Mouse (Mus musculus) MN1 (cell line): ENCODE results near the gene Kir3dl2.
"Not testable (repeated sequence)": the region's sequence is repeated elsewhere in the genome, so short reads cannot be mapped to it uniquely, and the experiment has no call there.

Source experiments
- DNase-seq: peaks from one replicate; pipeline ENCODE4 v3.0.0-alpha.2; 2016; ENCODE audit warnings: low spot score

Kir3dl2 gene

GRCm38 (mm10) chrX:136543956-136544355 is at the start of gene Kir3dl2:
Gene Kir3dl2 (minus strand): TSS chrX:136544056.
- not testable (repeated sequence) for DNase-seq

DNA sequence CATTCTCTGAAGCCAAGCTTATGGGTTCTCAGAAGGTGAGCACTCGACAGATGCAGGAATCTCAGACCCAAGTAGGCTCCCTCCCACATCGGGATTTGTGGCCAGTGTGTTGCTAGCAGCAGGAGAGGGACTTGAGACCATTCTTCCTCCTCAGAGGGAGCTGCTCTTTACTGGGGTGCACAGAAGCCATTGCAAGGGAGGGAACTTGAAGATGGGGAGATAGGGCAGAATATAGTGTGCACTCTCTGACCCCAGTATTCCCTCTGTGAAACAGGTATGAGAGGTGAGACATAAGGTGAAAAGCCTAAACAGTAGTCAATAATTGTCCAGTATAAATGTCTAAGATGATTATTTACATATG is 47.0 kb upstream of the Kir3dl2 start:
- no peak for DNase-seq

DNA sequence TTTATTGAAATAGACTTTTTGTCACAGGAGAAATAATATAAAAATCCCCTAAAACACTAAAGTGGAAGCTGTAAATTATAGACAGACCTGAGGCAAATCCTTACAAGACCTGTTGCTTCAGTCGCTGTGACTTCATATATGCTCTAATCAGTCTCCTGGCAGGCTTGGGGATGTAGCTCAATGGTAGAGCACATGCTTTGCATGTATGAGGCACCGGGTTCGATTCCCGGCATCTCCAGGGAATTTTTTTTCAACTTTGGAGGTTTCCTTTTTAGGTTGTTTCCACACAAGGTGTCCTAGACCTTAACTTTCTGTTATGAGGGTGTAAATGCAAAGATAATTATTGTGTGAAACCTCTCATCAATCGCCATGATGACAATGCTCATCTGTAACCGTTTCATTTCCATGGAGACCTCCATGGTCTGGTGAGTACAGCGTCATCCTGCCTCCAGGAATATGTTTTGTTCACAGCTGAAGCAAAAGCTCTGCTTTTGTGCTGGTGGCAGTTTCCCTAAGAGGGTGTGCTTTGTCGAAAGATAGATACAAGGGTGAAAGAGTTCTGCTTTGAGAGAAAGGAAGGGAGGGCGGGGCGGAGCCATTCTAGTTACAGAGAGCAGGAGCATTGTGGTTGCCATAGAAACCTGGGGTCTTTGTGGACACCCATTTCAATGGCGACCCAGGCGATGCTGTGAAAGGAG is 46.5 kb upstream of the Kir3dl2 start, which contains the start of gene Tceal3:
Tceal3 (plus strand) TSS at position 644 of the 698 bp plus-strand sequence.
- peak; percentile 5 for DNase-seq

- DNase-seq: no peak
Observed at GRCm38 (mm10) chrX:136584617-136585016, 40.8 kb upstream of the Kir3dl2 start.

DNA sequence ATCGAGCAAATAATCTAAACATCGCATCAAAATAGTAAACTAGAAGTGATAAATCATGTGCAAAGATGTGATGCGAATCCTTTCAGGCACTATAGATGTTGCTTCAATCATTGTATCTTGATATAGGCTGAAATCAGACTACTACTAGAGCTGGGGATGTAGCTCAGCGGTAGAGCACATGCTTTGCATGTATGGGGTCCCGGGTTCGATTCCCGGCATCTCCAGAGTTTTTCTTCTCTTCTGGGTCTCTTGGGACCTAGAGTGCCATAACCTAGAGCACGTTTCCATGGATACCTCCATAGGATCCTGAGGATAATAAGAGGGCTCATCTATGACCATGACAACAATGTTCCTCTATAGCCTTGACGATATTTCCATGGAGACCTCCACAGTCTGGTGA is 25.2 kb upstream of the Kir3dl2 start:
- DNase-seq: not testable (repeated sequence)

- not testable (repeated sequence) for DNase-seq
Observed at GRCm38 (mm10) chrX:136517699-136518098, 26.2 kb downstream of the Kir3dl2 start, which contains the start of gene Kir3dl1. Gene Kir3dl1 (plus strand): TSS chrX:136517999.
